Mouse (Mus musculus): ENCODE measurements around the gene Mlh1.

GRCm38 (mm10) chr9:111285676-111286075 is 14.1 kb upstream of the Mlh1 start:
- TF ChIP-seq GATA1 (IDR thresholded peaks at IDR 0.05; ENCODE audit: borderline replicate concordance, low read length) (no peak), FLI1 (IDR thresholded peaks at IDR 0.05; ENCODE audit: low read length) (no peak)

Measured in megakaryocyte, embryonic 14.5 days (primary cell).